Mouse (Mus musculus): ENCODE measurements at regions not wholly inside any gene's neighbourhood (a gene's known extent, or its start where the extent isn't known, plus 50 kb on each side); places are given as distances from the start of the nearest gene placed in this dataset.

DNA sequence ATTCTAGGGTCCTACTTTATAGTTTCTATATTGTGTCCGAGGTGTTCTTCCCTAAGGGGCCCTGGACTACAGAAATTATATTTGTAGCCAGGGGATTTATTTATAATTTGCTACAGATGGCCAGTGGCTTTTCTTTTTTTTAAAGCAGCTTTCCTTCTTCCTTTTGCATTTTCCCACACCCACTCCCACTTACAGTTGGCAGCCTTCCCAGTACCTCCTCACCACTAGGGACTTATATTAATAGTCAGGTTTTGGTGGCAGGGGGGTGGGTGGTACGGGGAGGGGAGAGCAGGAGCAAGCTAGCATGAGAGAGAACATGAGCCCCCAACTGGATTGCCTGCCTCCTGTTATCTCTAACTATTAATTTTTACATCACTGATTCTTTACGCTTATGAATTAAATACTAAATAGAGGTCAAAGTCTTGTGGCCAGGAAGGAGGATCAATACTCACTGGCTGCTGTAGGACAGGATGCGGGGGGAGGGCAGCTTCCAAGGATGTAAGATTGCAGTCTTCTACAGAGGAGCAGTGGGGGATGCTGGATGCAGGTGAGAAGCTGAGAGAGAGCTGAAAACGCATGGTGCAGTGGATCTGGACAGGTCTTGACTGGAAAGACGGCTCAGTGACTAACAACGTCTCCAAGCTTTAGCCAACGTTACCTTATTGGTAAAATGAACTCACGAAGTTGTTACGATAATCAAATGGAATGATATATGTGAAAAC, 202.6 kb downstream of the Kcnrg start:
- no peak for DNase-seq (ENCODE audit: extremely low read depth, insufficient read length, low spot score)

DNA sequence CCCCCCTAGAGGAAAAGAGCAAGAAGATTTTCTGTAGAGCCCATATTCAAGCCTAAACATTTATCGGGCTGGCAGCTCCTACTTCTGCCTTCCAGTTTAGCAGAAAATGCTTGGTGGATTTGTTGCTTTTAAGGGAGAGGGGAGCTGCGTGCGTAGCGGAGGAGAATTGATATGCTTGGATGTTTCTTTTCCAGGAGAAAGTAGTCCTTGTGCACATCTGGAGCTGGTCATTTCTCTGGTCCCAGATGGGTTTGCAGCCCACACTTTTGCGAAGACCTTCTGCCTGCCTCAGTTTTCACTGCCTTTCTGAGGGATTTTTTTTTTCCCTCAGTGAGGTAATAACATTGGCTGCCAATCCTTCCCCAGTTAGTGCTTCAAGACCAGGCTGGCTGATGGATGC, 203.6 kb downstream of the Kcnrg start:
- DNase-seq (ENCODE audit: extremely low read depth, insufficient read length, low spot score): no peak

DNA sequence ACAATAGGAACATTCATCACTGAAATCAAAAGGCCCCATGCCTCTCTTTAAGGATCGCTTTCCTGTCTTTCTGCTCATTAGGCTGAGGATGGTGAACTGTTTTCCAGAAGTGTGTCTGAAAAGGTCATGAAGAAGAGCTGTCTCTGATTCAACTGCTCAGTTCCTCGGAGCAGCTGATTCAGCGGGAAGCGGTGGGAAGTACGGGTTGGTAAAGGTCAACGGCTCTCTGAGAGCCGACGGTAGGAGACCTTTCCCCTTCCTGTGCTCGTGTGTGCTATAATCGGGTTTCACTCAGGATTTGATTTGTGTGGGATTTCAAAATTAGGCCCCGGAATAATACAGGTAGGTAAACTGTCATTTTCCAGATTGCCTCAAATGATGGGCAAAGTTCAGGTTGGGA, 210.5 kb downstream of the Kcnrg start:
- no peak for DNase-seq (ENCODE audit: extremely low read depth, insufficient read length, low spot score)

DNA sequence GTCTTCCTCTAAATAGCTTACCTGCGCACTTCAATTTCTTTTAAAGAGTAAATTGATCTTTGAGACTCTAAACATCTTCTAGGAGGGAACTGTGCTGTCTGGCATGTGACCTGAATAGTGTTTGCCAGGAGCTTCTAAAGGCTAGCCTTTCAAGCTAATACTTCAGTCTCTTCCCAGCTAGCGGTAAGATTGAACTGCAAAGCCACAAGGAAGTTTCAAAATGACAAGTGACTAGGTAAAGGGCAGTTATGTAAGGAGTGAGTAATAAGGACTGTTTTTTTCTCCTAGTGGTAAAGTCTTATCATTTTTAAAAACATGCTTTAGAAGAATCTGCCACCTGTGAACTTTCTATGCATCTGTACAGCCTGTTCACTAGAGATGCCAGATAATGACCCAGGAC, 211.1 kb downstream of the Kcnrg start:
- no peak for DNase-seq (ENCODE audit: extremely low read depth, insufficient read length, low spot score)

DNA sequence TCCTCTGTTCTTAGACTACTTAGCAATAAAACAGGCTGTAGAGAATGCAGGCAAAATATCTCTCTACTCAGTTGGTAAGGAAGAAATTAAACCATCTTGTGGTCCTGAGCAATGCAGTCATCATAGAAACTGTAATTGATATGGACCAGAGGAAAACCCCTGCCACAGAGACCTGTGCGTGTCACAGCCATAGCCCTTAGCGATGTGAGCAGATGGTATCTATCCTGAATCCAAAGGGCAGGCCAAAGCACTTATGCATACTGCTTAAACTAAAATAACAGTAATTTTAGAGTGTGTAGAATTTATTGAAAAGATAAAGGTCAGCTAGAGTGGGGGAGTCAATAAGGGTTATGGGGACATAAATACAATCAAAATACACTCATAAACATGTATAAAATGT, 212.0 kb downstream of the Kcnrg start:
- no peak for DNase-seq (ENCODE audit: extremely low read depth, insufficient read length, low spot score)

DNA sequence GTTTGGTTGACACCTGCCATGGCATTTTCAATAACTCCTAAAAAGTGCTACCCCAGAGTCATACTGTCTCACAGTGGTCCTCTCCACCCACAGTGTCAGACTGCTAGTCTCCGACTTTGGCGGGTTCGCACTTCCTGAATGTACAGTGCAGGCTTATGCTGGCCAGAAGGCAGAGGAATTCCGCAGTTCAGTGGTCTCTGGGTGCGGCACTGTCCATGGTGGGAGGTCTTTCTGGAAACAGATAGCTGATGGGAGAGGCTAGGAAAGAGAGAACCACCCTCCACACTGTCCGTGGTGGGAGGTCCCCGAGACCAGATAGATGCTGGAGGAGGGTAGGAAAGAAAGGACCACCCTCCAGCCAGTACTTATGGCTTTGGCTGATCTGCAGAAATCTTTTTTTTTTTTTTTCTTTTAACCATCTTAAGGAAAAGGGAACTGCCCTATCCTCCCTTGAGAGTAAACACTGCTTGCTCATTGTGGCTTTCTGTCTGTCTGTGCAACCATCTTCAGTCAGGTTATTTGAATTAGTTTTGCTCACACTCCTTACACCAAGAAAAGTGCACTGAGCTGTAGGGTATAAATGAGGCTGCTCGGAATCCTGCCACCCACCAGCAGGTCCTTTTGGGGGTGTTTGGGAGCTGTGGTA, 227.2 kb downstream of the Kcnrg start:
- no peak for DNase-seq (ENCODE audit: extremely low read depth, insufficient read length, low spot score)

DNA sequence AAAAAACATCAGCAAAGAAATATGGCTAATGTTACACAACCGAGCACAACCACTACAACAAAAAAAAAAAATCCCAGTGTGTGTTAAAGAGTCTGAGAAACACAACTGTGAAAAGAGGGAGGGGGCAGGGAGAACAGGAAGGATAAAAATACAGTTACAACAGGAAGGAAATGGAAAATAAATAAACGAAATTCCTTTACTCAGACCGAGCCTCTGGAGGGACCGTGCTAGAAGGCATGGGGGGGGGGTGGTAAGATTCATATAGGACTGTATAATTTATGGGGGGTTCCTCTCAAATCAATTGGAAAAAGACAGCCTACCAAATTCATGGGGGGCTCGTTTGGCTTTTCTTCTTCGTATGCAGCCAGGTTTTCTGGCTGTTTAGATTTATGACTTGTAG, 228.5 kb downstream of the Kcnrg start:
- no peak for DNase-seq (ENCODE audit: extremely low read depth, insufficient read length, low spot score)

DNA sequence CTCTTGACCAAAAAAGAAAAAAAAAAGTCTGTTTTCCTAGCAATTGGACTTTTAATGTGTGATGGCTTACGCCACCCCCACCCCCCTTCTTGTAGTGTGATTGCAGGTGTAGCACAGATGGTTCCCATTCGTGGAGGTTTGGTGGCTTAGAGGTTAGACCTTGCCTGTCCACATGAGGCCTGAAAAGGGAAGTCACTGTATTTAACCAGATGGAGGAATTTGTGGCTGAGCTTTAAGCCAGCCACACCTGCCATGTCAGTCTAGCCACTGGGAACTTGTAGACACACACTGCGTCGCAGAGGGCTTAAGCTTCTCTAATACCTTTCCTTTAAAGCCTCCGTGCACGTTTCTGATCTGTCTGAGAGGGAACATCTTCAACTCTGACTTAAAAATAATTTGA, 229.0 kb downstream of the Kcnrg start:
- no peak for DNase-seq (ENCODE audit: extremely low read depth, insufficient read length, low spot score)

DNA sequence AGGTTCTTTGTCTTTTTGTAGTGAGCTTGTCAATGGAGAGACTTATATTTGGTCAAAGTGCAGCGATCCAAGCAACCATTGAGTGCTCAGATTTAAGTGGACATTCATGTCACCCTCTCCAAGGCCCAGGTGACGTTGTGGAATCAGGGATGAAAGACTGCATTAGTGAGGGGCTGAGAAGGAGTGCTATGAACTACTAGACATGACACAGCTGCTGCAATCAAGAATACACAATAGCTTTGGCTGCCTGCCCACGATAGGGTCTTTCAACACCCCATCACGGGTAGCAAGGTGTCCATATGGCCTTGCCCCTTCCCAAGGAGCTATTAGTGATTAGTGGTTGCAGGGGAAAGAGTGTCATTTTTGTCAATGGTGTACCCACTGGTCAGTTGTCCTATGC, 229.7 kb downstream of the Kcnrg start:
- DNase-seq (ENCODE audit: extremely low read depth, insufficient read length, low spot score): no peak

DNA sequence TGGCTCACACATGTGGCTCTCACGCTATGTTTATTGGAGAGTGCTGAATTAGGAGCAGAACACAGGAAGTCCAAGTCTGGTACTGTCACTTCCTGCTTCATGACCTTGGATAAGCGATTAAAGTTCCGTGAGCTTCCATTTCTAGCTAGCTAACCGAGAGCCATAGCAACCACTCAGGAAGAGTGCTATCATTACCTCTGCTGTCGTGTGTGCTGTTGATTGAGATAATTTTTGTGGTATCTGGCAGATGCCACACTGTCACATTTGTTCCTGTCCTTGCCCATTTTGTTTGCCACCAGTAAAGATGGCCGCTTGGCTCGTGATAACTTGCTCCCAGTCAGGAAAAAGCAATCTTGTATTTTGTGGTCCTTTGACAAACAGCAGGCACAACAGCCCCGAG, 230.6 kb downstream of the Kcnrg start:
- no peak for DNase-seq (ENCODE audit: extremely low read depth, insufficient read length, low spot score)

DNA sequence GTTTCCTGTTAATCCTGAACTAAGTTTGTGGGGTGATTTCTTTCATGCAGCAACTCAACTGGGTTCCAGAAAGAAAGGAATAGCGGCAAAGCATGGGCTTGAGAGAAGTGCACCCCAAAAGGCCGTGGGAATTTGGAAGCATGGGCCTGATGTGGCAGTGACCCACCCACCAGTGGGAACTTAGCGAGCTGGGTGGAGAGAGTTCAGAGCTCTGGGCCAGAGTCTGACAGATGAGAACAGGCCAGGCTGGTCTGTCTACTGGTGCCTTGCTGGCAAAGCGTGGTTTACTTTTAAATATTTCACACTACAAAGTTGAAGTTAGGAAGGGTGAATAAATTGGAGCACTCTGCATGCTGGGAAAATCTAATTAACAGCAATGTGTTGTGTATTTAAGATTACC, 235.2 kb downstream of the Kcnrg start:
- no peak for DNase-seq (ENCODE audit: extremely low read depth, insufficient read length, low spot score)

DNA sequence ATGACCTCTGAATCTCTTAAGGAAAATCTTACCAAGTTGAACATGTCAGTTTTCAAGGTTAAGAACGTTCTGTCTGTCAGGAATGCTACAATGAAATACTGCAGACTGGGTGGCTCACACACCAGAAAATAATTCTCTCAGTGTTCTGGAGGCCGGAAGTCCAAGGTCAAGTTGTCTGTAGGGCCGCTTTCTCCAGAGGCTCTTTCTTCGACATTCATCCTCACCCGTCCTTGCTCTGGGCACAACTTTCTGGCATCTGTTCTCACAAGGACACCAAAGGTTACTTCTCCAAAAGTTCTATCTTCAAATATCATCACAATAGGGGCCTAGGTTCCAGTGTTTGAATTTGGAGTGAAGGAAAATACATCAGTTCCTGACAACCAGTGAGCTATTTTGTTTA, 239.2 kb downstream of the Kcnrg start:
- DNase-seq (ENCODE audit: extremely low read depth, insufficient read length, low spot score): no peak

DNA sequence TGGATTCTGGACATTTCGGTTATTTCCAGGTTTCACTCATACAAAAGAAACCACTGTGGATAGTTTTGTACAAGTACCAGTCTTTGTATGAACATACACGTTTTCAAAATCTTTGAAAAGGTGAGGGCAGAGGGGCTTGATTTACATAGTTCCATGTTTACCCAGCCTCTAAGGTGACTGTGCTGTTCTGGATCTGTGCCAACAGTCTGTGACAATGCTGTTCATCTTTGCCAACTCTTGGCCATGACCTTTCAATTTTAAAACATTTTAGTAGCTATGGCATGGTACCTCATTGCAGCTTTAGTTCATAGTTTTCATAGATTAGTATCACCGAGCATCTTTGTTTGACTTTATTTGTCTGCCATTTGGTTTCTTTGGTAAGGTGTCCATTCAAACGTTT, 243.0 kb downstream of the Kcnrg start:
- no peak for DNase-seq (ENCODE audit: extremely low read depth, insufficient read length, low spot score)

DNA sequence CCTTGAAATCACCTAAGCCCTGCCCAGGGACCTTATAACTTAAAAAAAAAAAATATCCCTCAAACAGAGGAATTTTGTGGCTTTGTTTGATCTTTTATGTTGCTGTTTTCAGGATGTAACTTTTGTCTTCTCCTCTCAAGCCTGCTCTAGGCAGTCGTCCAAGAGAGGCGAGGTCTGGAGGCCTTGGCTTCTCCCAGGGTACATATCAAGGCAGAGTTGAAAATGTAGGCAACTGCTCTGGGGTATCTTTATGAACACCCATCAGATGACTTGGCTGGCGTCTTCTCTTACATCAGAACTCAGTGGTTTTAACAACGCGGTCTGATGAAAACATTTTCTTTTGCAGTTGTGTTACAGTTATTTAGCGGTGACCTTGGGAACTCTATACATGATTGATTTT, 250.4 kb downstream of the Kcnrg start:
- DNase-seq (ENCODE audit: extremely low read depth, insufficient read length, low spot score): no peak

DNA sequence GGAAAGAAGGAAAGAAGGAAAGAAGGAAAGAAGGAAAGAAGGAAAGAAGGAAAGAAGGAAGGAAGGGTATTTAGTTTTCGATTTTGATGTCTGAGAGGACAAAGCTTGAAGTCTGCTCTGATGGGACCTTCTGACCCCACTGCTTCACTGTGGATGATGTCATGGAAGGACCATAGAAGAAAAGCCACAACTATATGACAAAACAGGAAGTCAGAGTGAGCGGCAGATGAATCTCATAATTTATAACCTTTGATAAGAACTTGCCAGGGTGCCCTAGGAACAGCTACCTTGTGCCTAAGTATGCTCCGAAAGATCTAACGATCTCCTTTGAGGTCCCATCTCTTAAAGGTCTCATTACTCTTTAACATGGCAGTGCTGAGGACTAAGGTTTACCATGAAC, 253.4 kb downstream of the Kcnrg start:
- no peak for DNase-seq (ENCODE audit: extremely low read depth, insufficient read length, low spot score)

DNA sequence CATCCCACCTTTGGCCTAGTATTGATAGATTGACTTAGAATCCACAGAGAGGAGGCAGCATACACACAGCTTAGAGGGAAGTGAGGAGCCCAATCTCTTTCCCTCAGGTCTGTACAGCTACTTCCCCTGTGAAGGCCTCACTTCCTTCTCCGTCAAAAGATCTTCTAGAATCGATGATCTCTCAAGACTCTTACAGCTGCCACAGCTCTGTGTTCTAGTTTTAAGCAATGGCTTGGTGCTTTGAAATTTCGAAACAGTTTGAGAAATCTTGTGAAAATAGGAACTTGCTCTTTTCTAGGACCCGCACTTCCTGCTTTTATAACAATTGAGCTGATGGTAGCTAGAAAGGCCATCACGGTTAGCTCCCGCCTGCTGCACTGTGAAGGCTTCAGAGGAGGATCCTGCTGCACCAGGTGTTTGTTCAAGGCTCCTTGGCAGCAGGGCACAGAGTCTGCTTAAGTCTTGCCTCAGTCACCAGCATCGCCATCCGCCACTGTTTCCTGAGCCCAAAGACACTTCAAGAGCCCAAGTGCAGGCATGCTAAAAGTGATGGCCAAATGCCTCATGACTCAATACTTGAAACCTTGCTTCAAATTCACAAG, 254.2 kb downstream of the Kcnrg start:
- no peak for DNase-seq (ENCODE audit: extremely low read depth, insufficient read length, low spot score)

DNA sequence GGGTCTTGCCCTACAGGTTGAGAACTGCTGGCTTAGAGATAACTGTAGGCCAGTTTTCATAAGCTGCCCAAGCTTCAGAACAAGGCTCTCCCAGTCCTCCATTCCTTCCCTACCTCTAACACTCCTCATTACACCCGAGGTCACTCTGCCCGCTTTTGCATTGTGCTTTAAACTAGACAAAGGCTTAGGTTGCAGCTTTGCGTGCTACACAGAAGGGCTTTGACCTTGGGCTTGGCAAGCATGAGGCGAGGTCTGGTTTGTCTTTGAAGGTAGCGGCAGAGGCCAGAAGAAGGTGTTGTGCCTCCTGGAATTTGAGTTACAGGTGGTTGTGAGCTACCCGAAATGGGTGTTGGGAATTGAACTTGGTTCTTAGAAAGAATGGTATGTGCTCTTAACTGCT, 255.7 kb downstream of the Kcnrg start:
- no peak for DNase-seq (ENCODE audit: extremely low read depth, insufficient read length, low spot score)

DNA sequence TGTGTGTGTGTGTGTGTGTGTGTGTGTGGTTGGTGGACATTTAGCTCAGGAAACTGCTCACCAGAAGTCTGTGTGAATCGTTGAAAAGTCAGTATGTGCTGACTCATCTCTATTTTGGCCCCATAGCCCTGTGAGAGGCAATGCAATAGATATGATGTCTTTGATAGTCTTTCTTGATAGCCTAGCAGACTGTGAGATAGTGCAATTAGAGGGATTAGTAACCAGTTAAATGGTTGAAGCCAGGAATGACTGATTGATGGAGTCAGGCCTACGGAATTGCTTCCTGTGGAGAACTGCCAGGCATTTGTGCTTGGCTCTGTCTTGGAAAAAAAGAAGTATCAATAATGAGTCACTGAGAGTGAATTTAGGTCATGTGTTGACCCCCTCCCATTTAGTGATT, 256.2 kb downstream of the Kcnrg start:
- no peak for DNase-seq (ENCODE audit: extremely low read depth, insufficient read length, low spot score)

DNA sequence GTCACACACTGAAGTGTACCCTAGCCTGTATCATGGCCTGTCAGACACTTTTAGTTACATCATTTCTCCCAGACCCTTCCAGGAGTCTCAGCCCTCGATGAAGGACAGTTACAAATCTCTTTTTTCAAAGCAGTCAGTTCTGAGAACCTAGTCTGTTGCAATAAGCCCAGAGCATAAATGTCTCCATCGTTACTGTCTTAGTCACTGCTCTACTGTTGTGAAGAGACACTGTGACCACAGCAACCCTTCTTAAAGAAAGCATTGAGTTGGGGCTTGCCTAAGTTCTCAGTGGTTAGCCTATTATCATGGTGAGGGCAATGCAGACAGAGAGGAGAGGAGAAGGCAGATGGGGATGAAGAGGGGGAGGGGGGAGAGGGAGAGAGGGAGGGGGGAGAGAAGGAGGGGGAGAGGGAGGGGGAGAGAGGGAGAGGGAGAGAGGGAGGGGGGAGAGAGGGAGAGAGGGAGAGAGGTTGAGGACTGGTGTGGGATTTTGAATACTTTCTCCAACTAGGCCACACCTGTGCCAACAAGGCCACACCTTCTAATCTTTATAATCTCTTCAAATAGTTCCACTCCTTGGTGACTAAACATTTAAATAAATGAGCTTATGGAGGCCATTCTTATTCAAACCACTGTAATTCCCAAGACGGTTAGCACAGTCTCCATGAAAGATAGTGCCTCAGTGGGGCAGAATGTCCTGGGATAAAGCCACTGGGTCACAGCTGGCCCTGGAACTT, 259.4 kb downstream of the Kcnrg start:
- no peak for DNase-seq (ENCODE audit: extremely low read depth, insufficient read length, low spot score)

DNA sequence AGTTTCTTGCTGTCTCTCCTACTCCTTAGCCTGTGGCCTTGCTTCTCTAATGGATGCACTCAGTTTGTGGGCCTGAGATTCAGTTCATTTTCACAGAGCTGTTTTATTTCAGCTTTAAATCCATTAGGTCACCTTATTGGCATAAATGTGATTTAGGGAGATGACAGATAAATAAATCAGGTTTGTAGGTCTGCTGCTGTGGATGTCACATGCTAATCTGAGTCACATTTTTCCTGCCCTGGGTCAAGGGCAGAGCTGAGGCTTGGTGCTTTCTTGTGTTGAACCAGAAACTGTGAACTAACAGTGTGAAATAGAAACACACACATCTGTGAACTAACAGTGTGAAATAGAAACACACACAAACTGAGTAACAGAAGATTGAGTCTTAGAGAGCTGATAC, 266.9 kb downstream of the Kcnrg start:
- no peak for DNase-seq (ENCODE audit: extremely low read depth, insufficient read length, low spot score)

DNA sequence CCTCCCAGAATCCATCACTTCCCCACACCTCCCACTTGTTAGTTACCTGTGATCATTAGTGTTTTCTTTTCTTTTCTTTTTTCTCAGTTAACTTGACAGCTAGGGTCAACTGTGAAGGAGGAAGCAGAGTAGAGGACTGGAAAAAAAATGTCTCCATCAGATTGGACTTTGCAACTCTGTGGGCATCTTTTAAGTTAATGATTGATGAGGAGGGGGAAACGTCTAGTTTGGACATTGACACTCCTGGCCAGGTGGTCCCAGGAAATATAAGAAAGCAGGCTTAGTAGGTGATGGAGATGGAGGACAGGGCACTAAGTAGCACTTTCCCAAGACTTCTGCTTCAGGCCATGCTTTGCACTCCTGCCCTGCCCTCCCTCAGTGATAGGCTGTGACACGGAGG, 272.2 kb downstream of the Kcnrg start:
- DNase-seq (ENCODE audit: extremely low read depth, insufficient read length, low spot score): no peak
